Comparison of ENCODE assay signal across 8 mouse cellular contexts in genomic region chr10:100486701-100487096, GRCm38 (mm10). TPM values are rescaled to one million over a fixed set of nuclear protein-coding genes. Genes with fewer than 3 reads are reported as not detected.
DNase-seq lines count a peak whose midpoint lies in the region; ATAC-seq and TF ChIP-seq lines count a peak whose summit lies in the region.

No protein-coding gene starts in this region.

- TF ChIP-seq CTCF in layer of hippocampus, adult 2 months (conservative IDR thresholded peaks at IDR 0.05) = no peak

- under 1% methylated on average over 13 of the region's 13 CpGs for WGBS in forebrain, embryonic 15.5 days

- peaks cover 15% of the 10 kb centered on the region for H3K4me1 ChIP-seq in forebrain, embryonic 15.5 days

- intact Hi-C loops in left cerebral cortex, postnatal 36 days (cut with DNase I) = loop anchor here (5.0 kb wide), 1 partner anchor 844 kb away; no protein-coding TSS in a partner anchor

- H3K27ac ChIP-seq in layer of hippocampus, adult 2 months = peak overlapping the region; percentile 84
- H3K27ac ChIP-seq in forebrain, embryonic 15.5 days (replicated peaks) = peak overlapping the region; percentile 59

- H3K4me2 ChIP-seq in forebrain, embryonic 15.5 days (replicated peaks) = peak overlapping the region; percentile 89

- DNase-seq in layer of hippocampus, adult 2 months (ENCODE audit: low spot score in 2 of 2) = peak in 1 of 2 experiments; percentile 2
- DNase-seq in layer of hippocampus, adult 11-12 months (ENCODE audit: low spot score) = no peak
- peak; percentile 37 for DNase-seq in liver
- DNase-seq in left cerebral cortex, postnatal 36 days (ENCODE audit: low spot score in 2 of 2) = no peak
- no peak for DNase-seq in left cerebral cortex, adult 11 months (ENCODE audit: low spot score)

- no peaks in the 10 kb centered on the region for H3K36me3 ChIP-seq in forebrain, embryonic 15.5 days

- H3K27me3 ChIP-seq in forebrain, embryonic 15.5 days = no peaks in the 10 kb centered on the region

- H3K9me3 ChIP-seq in forebrain, embryonic 15.5 days = no peaks in the 10 kb centered on the region

- H3K4me3 ChIP-seq in layer of hippocampus, adult 2 months = peak overlapping the region; percentile 91
- peak overlapping the region; percentile 55 for H3K4me3 ChIP-seq in forebrain, embryonic 15.5 days

- ATAC-seq in activated CD4-positive, CD25-positive, alpha-beta regulatory T cell, adult 4 months = peak; percentile 34
- ATAC-seq in forebrain, embryonic 15.5 days (replicated peaks) = no peak
- ATAC-seq in neutrophil, adult 5-6 weeks (ENCODE audit: extremely low read depth, insufficient number of reproducible peaks, low FRiP score, poor library complexity, severe bottlenecking) = peak; percentile 35

- H3K9ac ChIP-seq in forebrain, embryonic 15.5 days (replicated peaks) = peak overlapping the region; percentile 75

RNA-seq across cellular contexts. Expression of gene Tmtc3, which starts 0.5 kb away (rescaled TPM):
- total RNA-seq in layer of hippocampus, adult 2 months (2021) = 10 to 100 TPM in 1 of 2 experiments, 1 to 10 TPM in 1; 9.8 to 12.0 TPM
- polyA plus RNA-seq in activated CD4-positive, CD25-positive, alpha-beta regulatory T cell, adult 4 months (2017; shearing (Covaris generic)) = 1 to 10 TPM; 1.3 to 2.9 TPM
- polyA plus RNA-seq in forebrain, embryonic 15.5 days (2015; fragmentation: Nextera tagmentation; extraction: Ambion mirVana) = 9.6 and 10.1 TPM in 2 replicates
- total RNA-seq in neutrophil, adult 5-6 weeks (2017) = 0.86 and 1.2 TPM in 2 replicates
- total RNA-seq in left cerebral cortex, postnatal 36 days (2021) = 10 to 100 TPM; 11.0 to 14.5 TPM

RNA-seq across cellular contexts. Expression of gene Cep290, which starts 0.7 kb away (rescaled TPM):
- total RNA-seq in layer of hippocampus, adult 2 months (2021) = 10 to 100 TPM; 13.4 to 14.9 TPM
- 1 to 10 TPM; 3.7 to 5.2 TPM for polyA plus RNA-seq in activated CD4-positive, CD25-positive, alpha-beta regulatory T cell, adult 4 months (2017; shearing (Covaris generic))
- polyA plus RNA-seq in forebrain, embryonic 15.5 days (2015; fragmentation: Nextera tagmentation; extraction: Ambion mirVana) = 6.9 and 7.7 TPM in 2 replicates
- total RNA-seq in neutrophil, adult 5-6 weeks (2017) = 3.8 and 7.8 TPM in 2 replicates
- total RNA-seq in left cerebral cortex, postnatal 36 days (2021) = 10 to 100 TPM; 14.0 to 16.4 TPM
